Mouse (Mus musculus) hindbrain, embryonic 11.5 days (tissue): ENCODE measurements around the gene Scamp3. TPM values are rescaled to one million over a fixed set of nuclear protein-coding genes. Genes with fewer than 3 reads are reported as not detected.

Source experiments
- ATAC-seq: fragments of 200-750 bp; cut with Nextera tagmentation; 2 replicates; pipeline ENCODE4 v1.8.0; 2017; ENCODE audit warnings: mild to moderate bottlenecking, moderate TSS enrichment, moderate library complexity; ENCODE audit not compliant: low FRiP score
- DNase-seq: peaks from one replicate; pipeline ENCODE4 v3.0.0-alpha.2; 2015; ENCODE audit warnings: low spot score
- H3K27ac ChIP-seq: fragments of 300-500 bp; sonication (generic); 2 replicates; pipeline ENCODE4 v1.5.1; 2014; ENCODE audit warnings: mild to moderate bottlenecking, low read depth, low read length
- H3K27me3 ChIP-seq: fragments of 300-500 bp; sonication (generic); 2 replicates; pipeline ENCODE4 v1.6.1; 2014; ENCODE audit warnings: mild to moderate bottlenecking, low read length, moderate library complexity, mixed read lengths; ENCODE audit not compliant: control insufficient read depth, insufficient read depth
- H3K36me3 ChIP-seq: fragments of 300-500 bp; sonication (generic); 2 replicates; pipeline ENCODE4 v1.6.1; 2014; ENCODE audit warnings: mild to moderate bottlenecking, low read length, moderate library complexity, mixed read lengths; ENCODE audit not compliant: control insufficient read depth, insufficient read depth
- H3K4me1 ChIP-seq: fragments of 300-500 bp; sonication (generic); replicated peaks from 2 replicates; pipeline ENCODE4 v1.6.1; 2014; ENCODE audit warnings: low read length, mixed read lengths; ENCODE audit not compliant: control insufficient read depth, insufficient read depth
- H3K4me2 ChIP-seq: fragments of 300-500 bp; sonication (generic); replicated peaks from 2 replicates; pipeline ENCODE4 v1.6.1; 2014; ENCODE audit warnings: mild to moderate bottlenecking, low read depth, low read length
- H3K4me3 ChIP-seq: fragments of 300-500 bp; sonication (generic); 2 replicates; pipeline ENCODE4 v1.5.1; 2014; ENCODE audit warnings: low read depth, low read length
- H3K9ac ChIP-seq: fragments of 300-500 bp; sonication (generic); 2 replicates; pipeline ENCODE4 v1.6.1; 2014; ENCODE audit warnings: low read depth, low read length
- H3K9me3 ChIP-seq: fragments of 300-500 bp; sonication (generic); 2 replicates; pipeline ENCODE4 v1.6.1; 2016; ENCODE audit warnings: low read length; ENCODE audit not compliant: control insufficient read depth
- WGBS: fragments of 180-500 bp; shearing (Covaris S2); extraction: QIAGEN DNeasy Blood & Tissue Kit; methylation state at CpG from one replicate; pipeline ENCODE4 v1.1.7; 2014; 5-methylcytosine and 5-hydroxymethylcytosine counted together
- polyA plus RNA-seq: library from polyadenylated mRNA; unstranded; fragments of >200 nt; fragmentation: Nextera tagmentation; extraction: Ambion mirVana; gene quantifications from 2 replicates; pipeline ENCODE4 v1.2.1, GENCODE M21; 2014

The Scamp3 gene
- polyA plus RNA-seq, 1 experiment from 2014 or later: 90.4 TPM

GRCm38 (mm10) chr3:89144821-89145220, 32.5 kb upstream of the Scamp3 start:
- Histone ChIP-seq H3K9me3 (no peaks in the 10 kb centered on the region), H3K27ac (no peak overlapping the region), H3K9ac (no peak overlapping the region), H3K4me2 (no peak overlapping the region), H3K27me3 (no peaks in the 10 kb centered on the region; the same call in 1 of the 2 replicates), H3K36me3 (no peaks in the 10 kb centered on the region), H3K4me3 (no peak overlapping the region), H3K4me1 (peaks cover 4% of the 10 kb centered on the region)
- 86% methylated on average over 10 of the region's 10 CpGs for WGBS
- DNase-seq: no peak
- no peak for ATAC-seq

DNA sequence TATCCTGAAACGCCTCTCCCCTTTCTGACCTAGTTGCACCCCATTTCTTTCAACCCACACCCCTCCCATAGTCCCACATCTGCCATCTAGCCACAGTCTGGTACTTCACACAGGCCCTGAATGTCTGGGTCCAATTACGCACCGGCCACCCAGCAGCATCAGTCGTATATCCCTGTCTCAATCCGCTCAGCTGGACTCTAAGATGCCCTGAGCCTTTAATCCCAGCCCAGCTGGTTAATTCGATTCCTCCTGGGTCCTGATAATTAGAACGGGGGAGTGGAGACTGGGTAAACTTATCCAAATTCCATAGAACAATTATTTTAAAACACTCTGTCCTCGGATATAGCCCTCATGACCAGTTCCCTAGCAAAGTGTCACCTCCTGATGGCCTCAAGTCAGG, 31.7 kb upstream of the Scamp3 start:
- H3K27ac ChIP-seq: no peak overlapping the region
- 66% methylated on average over 8 of the region's 8 CpGs for WGBS
- DNase-seq: no peak

GRCm38 (mm10) chr3:89147101-89147978, 29.9 kb upstream of the Scamp3 start:
- Histone ChIP-seq H3K9ac (0 out of 2 replicates have a peak overlapping the region, but pooled peaks have one; percentile 27), H3K27ac (no peak overlapping the region), H3K36me3 (no peaks in the 10 kb centered on the region), H3K27me3 (no peaks in the 10 kb centered on the region; the same call in 1 of the 2 replicates), H3K9me3 (no peaks in the 10 kb centered on the region), H3K4me3 (no peak overlapping the region), H3K4me2 (peak overlapping the region; percentile 28; the same call in 1 of the 2 replicates), H3K4me1 (peaks cover 4% of the 10 kb centered on the region)
- 24% methylated on average over 26 of the region's 26 CpGs for WGBS
- ATAC-seq (peak; percentile 70; the same call in 1 of the 2 replicates), DNase-seq (no peak)

More for the DNA sequence above, 31.7 kb upstream of the Scamp3 start:
- Histone ChIP-seq H3K4me2 (no peak overlapping the region), H3K36me3 (no peaks in the 10 kb centered on the region), H3K4me3 (no peak overlapping the region), H3K4me1 (peaks cover 4% of the 10 kb centered on the region), H3K9me3 (no peaks in the 10 kb centered on the region), H3K27me3 (no peaks in the 10 kb centered on the region; the same call in 1 of the 2 replicates), H3K9ac (no peak overlapping the region)
- ATAC-seq: no peak

GRCm38 (mm10) chr3:89147979-89148311, 29.3 kb upstream of the Scamp3 start:
- ATAC-seq (0 out of 2 replicates have a peak, but pooled peaks have one; percentile 29), DNase-seq (no peak)
- Histone ChIP-seq H3K36me3 (no peaks in the 10 kb centered on the region), H3K27me3 (no peaks in the 10 kb centered on the region; the same call in 1 of the 2 replicates), H3K9ac (0 out of 2 replicates have a peak overlapping the region, but pooled peaks have one; percentile 27), H3K27ac (no peak overlapping the region), H3K9me3 (no peaks in the 10 kb centered on the region), H3K4me1 (peaks cover 4% of the 10 kb centered on the region), H3K4me2 (peak overlapping the region; percentile 28; the same call in 1 of the 2 replicates), H3K4me3 (no peak overlapping the region)
- WGBS: 13% methylated on average over 15 of the region's 15 CpGs

- H3K4me1 ChIP-seq: peaks cover 4% of the 10 kb centered on the region
- 72% methylated on average over 14 of the region's 14 CpGs for WGBS
- no peak for DNase-seq
Observed at GRCm38 (mm10) chr3:89148567-89148966, 28.7 kb upstream of the Scamp3 start.

DNA sequence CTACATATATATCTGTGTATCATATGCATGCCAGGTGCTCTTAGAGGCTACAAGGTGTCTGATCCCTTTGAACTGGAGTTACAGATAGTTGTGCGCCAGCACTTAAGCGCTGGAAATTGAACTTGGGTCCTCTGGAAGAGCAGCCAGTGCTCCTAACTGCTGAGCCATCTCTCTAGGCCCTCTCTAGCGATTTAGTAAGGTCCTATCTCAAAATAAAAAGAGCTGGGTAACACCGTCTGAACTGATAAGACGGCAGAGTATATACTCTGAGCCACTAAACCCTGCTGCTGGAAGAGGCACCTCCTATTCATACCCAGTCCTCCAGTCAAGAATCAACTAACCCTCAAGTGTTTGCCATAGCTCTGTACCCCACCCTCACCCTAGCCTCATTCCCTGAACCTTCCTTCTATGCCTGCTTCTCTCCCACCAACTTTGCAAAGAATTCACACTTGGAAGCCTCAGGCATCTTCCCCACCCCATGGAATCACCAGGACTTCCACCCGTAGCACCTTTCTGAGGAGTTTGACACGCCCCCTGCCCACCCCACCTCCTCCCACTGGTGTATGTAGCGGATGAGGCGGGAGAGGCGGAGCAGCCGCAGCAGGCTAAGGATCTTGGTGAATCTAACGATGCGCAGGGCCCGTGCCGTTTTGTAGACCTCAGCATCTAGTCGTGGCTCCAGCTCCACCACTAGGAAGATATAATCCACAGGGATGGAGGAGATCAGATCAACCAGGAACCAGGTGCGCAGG, 25.0 kb upstream of the Scamp3 start:
- Histone ChIP-seq H3K4me1 (peaks cover 4% of the 10 kb centered on the region), H3K27me3 (no peaks in the 10 kb centered on the region; the same call in 1 of the 2 replicates), H3K27ac (no peak overlapping the region), H3K4me2 (no peak overlapping the region), H3K36me3 (no peaks in the 10 kb centered on the region), H3K4me3 (no peak overlapping the region), H3K9ac (no peak overlapping the region), H3K9me3 (no peaks in the 10 kb centered on the region)
- ATAC-seq (no peak), DNase-seq (no peak)
- 61% methylated on average over 17 of the region's 17 CpGs for WGBS

More at GRCm38 (mm10) chr3:89148567-89148966, 28.7 kb upstream of the Scamp3 start:
- no peak overlapping the region for H3K9ac ChIP-seq
- no peaks in the 10 kb centered on the region; the same call in 1 of the 2 replicates for H3K27me3 ChIP-seq
- no peaks in the 10 kb centered on the region for H3K36me3 ChIP-seq
- no peak for ATAC-seq
- no peak overlapping the region for H3K4me2 ChIP-seq
- no peak overlapping the region for H3K4me3 ChIP-seq
- no peaks in the 10 kb centered on the region for H3K9me3 ChIP-seq
- H3K27ac ChIP-seq: no peak overlapping the region

DNA sequence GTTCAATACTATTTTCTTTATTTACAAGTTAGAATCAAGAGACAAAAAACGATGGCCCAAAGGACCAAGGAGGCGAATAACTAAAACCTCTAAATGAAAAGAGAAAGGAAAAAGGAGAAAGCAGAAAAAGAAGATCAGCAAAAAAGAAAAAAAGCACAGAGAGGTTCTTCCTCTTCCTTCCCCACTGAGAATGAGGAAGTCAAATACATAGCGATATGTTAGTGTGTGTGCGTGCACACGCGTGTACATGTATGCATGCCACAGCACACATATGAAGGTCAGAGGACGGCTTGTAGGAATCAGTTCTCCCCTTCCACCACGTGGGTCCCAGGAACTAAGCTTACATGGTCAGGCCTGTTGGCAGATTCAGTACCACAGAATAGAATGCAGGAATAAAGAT, 20.3 kb upstream of the Scamp3 start:
- ATAC-seq (no peak), DNase-seq (no peak)
- H3K4me3 ChIP-seq: no peak overlapping the region
- 0 out of 2 replicates have a peak, but pooled peaks cover 2% of the 10 kb centered on the region for H3K4me1 ChIP-seq
- no peaks in the 10 kb centered on the region for H3K9me3 ChIP-seq
- 90% methylated on average over 8 of the region's 8 CpGs for WGBS
- no peaks in the 10 kb centered on the region for H3K27me3 ChIP-seq
- no peaks in the 10 kb centered on the region for H3K36me3 ChIP-seq
- no peak overlapping the region for H3K27ac ChIP-seq
- no peak overlapping the region for H3K9ac ChIP-seq
- H3K4me2 ChIP-seq: no peak overlapping the region

GRCm38 (mm10) chr3:89158651-89159050, 18.6 kb upstream of the Scamp3 start:
- Histone ChIP-seq H3K36me3 (no peaks in the 10 kb centered on the region), H3K4me2 (peak overlapping the region; percentile 96), H3K9me3 (no peaks in the 10 kb centered on the region), H3K27ac (no peak overlapping the region), H3K27me3 (no peaks in the 10 kb centered on the region), H3K4me1 (0 out of 2 replicates have a peak, but pooled peaks cover 2% of the 10 kb centered on the region), H3K9ac (peak overlapping the region; percentile 74; the same call in 1 of the 2 replicates), H3K4me3 (peak overlapping the region; percentile 70)
- ATAC-seq (no peak), DNase-seq (no peak)
- 24% methylated on average over 7 of the region's 7 CpGs for WGBS
